Mouse (Mus musculus) lung, postnatal 0 days (tissue): ENCODE data around the gene Arpc3.

Source experiments
- CTCF ChIP-seq: IDR thresholded peaks from 2 replicates; pipeline ENCODE4 v1.5.1; 2016; ENCODE audit warnings: antibody characterized with exemption, mild to moderate bottlenecking
- EP300 ChIP-seq: IDR thresholded peaks from 2 replicates; pipeline ENCODE4 v1.6.1; 2016; ENCODE audit warnings: antibody characterized with exemption, mild to moderate bottlenecking, control low read depth

GRCm38 (mm10) chr5:122461431-122461830 is 69.8 kb downstream of the Arpc3 start:
- TF ChIP-seq CTCF (no peak), EP300 (no peak)
